Mouse (Mus musculus) MEL-GATA-1-ER (cell line): ENCODE results near the gene Sarnp.
A peak's percentile ranks its signal among the peaks of the same experiment; 100 is the strongest.

Experiments
- DNase-seq: peaks from one replicate; pipeline ENCODE4 v3.0.0-alpha.2; 2012; ENCODE audit warnings: low read depth; ENCODE audit errors: extremely low read depth

Sarnp gene

GRCm38 (mm10) chr10:128913696-128914095 is 96.6 kb downstream of the Sarnp start:
- no peak for DNase-seq

- DNase-seq, result no peak
Observed at GRCm38 (mm10) chr10:128915550-128915949, 98.4 kb downstream of the Sarnp start.

GRCm38 (mm10) chr10:128916665-128917064 is 99.5 kb downstream of the Sarnp start:
- no peak for DNase-seq

DNA sequence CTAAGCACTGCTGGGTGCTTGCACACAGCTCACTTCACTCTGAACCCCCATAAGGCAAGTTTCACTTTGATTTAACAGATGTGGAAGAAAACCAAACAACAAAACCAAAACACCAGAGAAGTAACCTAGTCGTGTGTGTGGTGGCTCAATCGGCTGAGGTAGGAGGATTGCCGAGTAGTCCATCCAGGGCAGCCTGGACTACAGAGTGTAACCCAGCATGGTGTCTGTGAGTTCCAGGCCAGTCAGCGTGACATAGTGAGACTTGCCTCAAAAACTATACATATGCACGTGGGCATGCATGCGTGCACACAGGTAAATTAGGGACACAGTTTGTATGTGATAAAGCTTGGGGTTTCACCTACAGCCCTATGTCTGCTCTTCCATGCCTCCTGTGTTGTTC is 100.3 kb downstream of the Sarnp start:
- DNase-seq, result no peak

- no peak for DNase-seq
Observed at GRCm38 (mm10) chr10:128918246-128918645, 101.1 kb downstream of the Sarnp start.

DNA sequence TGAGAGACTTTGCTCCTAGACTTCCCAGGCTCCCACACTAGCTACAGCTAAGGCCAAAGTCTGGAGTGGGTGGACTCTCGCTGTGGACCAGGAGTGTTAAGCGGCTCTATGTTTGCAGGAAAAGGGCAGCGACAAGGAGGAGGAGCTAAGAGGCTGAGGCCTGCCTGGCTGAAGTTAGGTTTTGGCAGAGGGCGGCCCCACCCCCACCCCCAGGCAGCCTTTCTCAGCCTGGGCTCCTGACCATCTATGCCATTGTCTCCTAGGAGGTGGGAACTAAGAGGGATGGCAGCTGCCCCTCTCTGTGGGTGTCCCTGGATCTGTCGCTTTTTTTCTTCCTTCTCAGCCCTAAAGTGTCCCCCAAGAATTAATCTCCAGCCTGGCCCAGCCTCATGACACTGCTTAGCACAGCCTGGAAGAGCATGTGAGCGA is 102.1 kb downstream of the Sarnp start:
- DNase-seq, result no peak

- DNase-seq, result no peak
Observed at GRCm38 (mm10) chr10:128919966-128920365, 102.8 kb downstream of the Sarnp start.

DNA sequence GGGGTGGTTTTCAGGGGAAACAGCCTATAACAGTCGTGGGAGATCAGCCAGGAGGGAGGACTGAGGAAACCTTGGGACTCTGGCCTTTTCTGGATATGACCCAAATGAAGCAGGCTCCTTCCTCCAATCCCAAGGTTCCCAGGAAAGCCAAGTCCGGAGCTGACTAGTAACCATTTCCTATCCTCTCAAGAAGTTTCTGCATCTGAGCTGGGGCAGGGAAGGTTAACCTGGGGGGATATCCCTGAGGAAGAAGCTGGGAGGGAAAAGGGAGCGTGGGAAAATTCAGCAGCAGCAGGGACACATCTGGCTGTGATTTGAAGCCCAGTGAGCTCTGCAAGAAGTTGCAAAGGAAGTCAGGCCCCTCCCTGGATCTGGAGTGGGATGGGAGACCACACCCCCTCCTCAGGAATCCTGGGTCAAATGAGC is 103.6 kb downstream of the Sarnp start:
- no peak for DNase-seq

DNA sequence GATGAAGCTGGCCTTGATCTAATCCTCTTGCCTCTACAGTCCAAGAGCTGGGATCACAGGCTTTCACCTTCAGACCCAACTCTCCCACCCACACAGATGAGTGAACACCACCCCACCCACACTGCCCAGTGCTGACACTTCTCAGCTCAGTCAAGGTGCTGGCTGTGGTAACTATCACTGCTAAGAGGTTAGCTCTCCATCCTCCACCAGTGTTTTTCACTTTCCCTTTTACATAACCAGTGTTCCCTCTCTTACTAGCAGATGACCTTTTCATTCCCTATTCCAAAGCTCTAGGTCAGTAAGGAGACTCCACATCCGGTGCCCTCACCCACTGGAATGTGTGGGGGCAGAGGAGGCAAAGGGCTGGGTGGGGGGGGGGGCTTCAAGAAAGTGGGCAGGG is 104.1 kb downstream of the Sarnp start:
- no peak for DNase-seq

- DNase-seq, result no peak
Observed at GRCm38 (mm10) chr10:128921883-128922821, 105.0 kb downstream of the Sarnp start.

GRCm38 (mm10) chr10:128922822-128923012 is 105.6 kb downstream of the Sarnp start, which contains the start of gene Rdh5:
TSS of gene Rdh5 (minus strand) at chr10:128922888.
- DNase-seq, result no peak

DNA sequence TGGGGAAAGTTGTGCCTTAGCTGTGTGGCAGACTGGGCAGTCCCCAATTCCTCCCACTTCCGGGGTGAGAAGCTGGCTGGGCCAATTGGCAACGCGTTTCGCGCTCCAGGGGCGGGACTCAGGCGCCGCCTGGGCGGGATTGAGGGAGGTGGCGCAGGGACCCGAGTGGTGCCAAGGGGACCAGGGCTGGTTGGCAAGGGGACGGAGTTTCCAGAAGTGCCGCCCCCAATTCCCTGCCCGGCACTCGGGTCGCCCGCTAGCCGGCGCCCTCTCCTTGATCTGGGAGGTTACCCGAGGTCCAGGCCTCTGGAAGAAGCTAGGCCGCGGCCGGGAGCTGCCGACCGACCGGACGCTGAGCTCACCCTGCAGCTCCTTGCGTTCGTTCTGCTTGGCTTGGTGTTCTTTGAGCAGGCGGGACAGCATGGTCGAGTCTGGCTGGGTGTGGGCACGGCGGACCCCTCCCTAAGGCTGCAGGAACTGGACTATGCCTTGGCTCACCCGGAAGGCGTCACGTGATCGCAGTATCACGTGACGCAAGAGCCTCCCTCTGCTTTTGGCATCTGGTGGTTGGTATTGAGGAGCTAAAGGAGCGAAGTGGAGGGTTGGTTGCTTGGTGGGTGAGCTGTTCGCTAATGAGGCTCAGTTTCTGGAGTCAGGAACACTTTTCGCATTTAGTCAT is 106.0 kb downstream of the Sarnp start:
- peak; percentile 80 for DNase-seq

DNA sequence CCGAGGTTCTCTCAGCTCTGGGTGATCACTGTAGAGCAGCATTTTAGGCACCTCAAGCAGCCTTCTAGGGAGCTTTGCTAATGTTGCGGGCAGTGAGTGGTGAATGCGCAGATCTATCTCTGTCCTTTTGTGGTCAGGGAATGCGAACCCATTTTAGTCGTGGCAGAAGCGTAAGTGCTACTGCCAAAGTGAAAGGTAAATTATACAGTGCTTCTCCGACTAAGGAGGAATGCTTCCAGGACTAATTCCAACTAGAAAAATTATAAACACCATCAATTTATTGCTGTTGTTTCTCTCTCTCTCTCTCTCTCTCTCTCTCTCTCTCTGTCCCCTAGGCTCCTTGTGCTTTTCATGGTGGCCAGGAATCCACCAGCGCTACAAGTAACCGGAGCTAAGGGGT is 106.8 kb downstream of the Sarnp start, which contains the start of gene Bloc1s1:
Gene Bloc1s1 (minus strand): TSS at position 101 of the 400 bp plus-strand sequence.
- no peak for DNase-seq
